Mouse (Mus musculus): Measurements from ENCODE around the gene Cttnbp2nl. TPM values are rescaled to one million over a fixed set of nuclear protein-coding genes. Genes with fewer than 3 reads are reported as not detected.

Gene Cttnbp2nl
- polyA plus RNA-seq, 1 experiment from 2014 or later, result 46.7 TPM

DNA sequence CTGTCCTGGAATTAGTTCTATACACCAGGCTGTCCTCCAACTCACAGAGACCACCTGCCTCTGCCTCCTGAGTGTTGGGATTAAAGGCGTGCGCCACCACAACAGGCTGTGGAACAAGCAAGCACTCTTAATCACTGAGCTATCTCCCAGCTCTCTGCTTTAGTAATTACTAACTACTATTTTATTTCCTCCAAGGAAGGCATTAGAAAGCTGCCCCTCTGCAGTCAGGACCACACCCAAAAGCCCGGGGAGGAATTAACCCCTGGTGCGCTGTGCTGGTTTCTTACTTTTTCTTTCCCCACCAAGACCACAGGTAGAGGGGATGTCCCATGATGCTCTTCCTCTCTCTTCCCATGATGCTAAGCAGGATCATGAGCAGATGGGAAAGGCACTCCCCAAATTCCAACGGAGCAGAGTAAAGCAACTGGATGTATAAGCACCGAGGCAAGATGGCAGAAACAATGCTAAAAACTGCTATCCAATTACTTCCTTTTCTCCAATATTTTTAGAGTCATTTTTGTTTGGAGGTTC lies 15.6 kb downstream of the Cttnbp2nl start:
- Histone ChIP-seq H3K9me3 (ENCODE audit: control insufficient read depth, low read length) (no peaks in the 10 kb centered on the region), H3K9ac (ENCODE audit: low read depth, low read length) (no peak overlapping the region), H3K27me3 (ENCODE audit: control insufficient read depth, insufficient read depth, low read length) (no peaks in the 10 kb centered on the region), H3K27ac (ENCODE audit: low read depth, low read length) (no peak overlapping the region), H3K4me1 (replicated peaks; ENCODE audit: control insufficient read depth, insufficient read depth, low read length) (no peaks in the 10 kb centered on the region), H3K4me3 (ENCODE audit: low read depth, low read length) (no peak overlapping the region), H3K36me3 (ENCODE audit: control insufficient read depth, insufficient read depth, low read length) (peaks cover 4% of the 10 kb centered on the region; the same call in 1 of the 2 replicates), H3K4me2 (replicated peaks; ENCODE audit: low read depth, low read length) (no peak overlapping the region)
- DNase-seq (ENCODE audit: low spot score) (no peak), ATAC-seq (ENCODE audit: low FRiP score) (no peak)
- 94% methylated on average over 6 of the region's 6 CpGs for WGBS

- Histone ChIP-seq H3K36me3 (ENCODE audit: control insufficient read depth, insufficient read depth, low read length) (peaks cover 10% of the 10 kb centered on the region; the same call in 1 of the 2 replicates), H3K4me2 (replicated peaks; ENCODE audit: low read depth, low read length) (no peak overlapping the region), H3K27ac (ENCODE audit: low read depth, low read length) (no peak overlapping the region), H3K4me3 (ENCODE audit: low read depth, low read length) (no peak overlapping the region), H3K9ac (ENCODE audit: low read depth, low read length) (no peak overlapping the region), H3K27me3 (ENCODE audit: control insufficient read depth, insufficient read depth, low read length) (no peaks in the 10 kb centered on the region), H3K4me1 (replicated peaks; ENCODE audit: control insufficient read depth, insufficient read depth, low read length) (no peaks in the 10 kb centered on the region), H3K9me3 (ENCODE audit: control insufficient read depth, low read length) (no peaks in the 10 kb centered on the region)
- WGBS, result 94% methylated on average over 10 of the region's 10 CpGs
- DNase-seq (ENCODE audit: low spot score), result no peak
- ATAC-seq (ENCODE audit: low FRiP score), result no peak
Measured at GRCm38 (mm10) chr3:105036281-105036847, 16.6 kb downstream of the Cttnbp2nl start.

DNA sequence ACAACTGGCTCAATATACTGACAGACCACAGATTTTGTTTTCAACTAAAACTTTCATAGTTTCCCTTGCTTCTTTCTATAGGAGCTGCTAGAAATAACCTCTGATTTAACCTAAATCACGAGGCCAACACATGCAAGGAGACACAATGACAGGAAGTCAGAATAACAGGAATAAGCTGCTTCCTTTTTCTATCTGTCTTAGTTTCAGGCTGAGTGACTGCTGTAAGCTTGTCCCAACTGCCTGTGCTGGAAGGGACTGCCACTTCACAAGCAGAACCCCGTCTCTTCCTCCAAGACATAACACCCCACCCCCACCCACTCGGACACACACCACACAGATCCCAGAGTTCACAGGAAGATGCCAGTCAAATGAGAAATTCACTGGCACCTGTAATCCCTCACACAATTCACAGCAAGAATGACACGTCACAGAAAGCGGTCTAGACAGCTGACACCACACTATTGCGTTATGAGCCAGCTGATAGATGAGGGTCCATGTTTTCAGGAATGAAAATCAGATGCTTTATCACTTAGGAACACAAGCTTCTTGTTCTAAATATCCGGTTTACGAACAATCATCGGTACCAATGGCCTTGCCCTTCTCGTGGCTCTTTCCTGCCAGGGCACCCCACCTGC lies 29.5 kb downstream of the Cttnbp2nl start:
- H3K9me3 ChIP-seq (ENCODE audit: control insufficient read depth, low read length), result no peaks in the 10 kb centered on the region
- H3K4me2 ChIP-seq (replicated peaks; ENCODE audit: low read depth, low read length), result no peak overlapping the region
- H3K4me1 ChIP-seq (replicated peaks; ENCODE audit: control insufficient read depth, insufficient read depth, low read length), result no peaks in the 10 kb centered on the region
- no peak overlapping the region for H3K4me3 ChIP-seq (ENCODE audit: low read depth, low read length)
- DNase-seq (ENCODE audit: low spot score), result no peak
- 85% methylated on average over 10 of the region's 10 CpGs for WGBS
- H3K27me3 ChIP-seq (ENCODE audit: control insufficient read depth, insufficient read depth, low read length), result no peaks in the 10 kb centered on the region
- no peak overlapping the region for H3K27ac ChIP-seq (ENCODE audit: low read depth, low read length)
- H3K36me3 ChIP-seq (ENCODE audit: control insufficient read depth, insufficient read depth, low read length), result peaks cover 4% of the 10 kb centered on the region; the same call in 1 of the 2 replicates
- no peak for ATAC-seq (ENCODE audit: low FRiP score)
- no peak overlapping the region for H3K9ac ChIP-seq (ENCODE audit: low read depth, low read length)

GRCm38 (mm10) chr3:105019826-105020692 lies 32.9 kb downstream of the Cttnbp2nl start:
- Histone ChIP-seq H3K4me1 (replicated peaks; ENCODE audit: control insufficient read depth, insufficient read depth, low read length) (no peaks in the 10 kb centered on the region), H3K27me3 (ENCODE audit: control insufficient read depth, insufficient read depth, low read length) (no peaks in the 10 kb centered on the region), H3K36me3 (ENCODE audit: control insufficient read depth, insufficient read depth, low read length) (no peaks in the 10 kb centered on the region), H3K4me3 (ENCODE audit: low read depth, low read length) (no peak overlapping the region), H3K4me2 (replicated peaks; ENCODE audit: low read depth, low read length) (no peak overlapping the region), H3K9me3 (ENCODE audit: control insufficient read depth, low read length) (no peaks in the 10 kb centered on the region), H3K27ac (ENCODE audit: low read depth, low read length) (no peak overlapping the region), H3K9ac (ENCODE audit: low read depth, low read length) (no peak overlapping the region)
- DNase-seq (ENCODE audit: low spot score) (no peak), ATAC-seq (ENCODE audit: low FRiP score) (no peak)
- 63% methylated on average over 12 of the region's 12 CpGs for WGBS

- Histone ChIP-seq H3K27ac (ENCODE audit: low read depth, low read length) (no peak overlapping the region), H3K9me3 (ENCODE audit: control insufficient read depth, low read length) (no peaks in the 10 kb centered on the region), H3K9ac (ENCODE audit: low read depth, low read length) (no peak overlapping the region), H3K36me3 (ENCODE audit: control insufficient read depth, insufficient read depth, low read length) (no peaks in the 10 kb centered on the region), H3K4me2 (replicated peaks; ENCODE audit: low read depth, low read length) (no peak overlapping the region), H3K4me1 (replicated peaks; ENCODE audit: control insufficient read depth, insufficient read depth, low read length) (no peaks in the 10 kb centered on the region), H3K27me3 (ENCODE audit: control insufficient read depth, insufficient read depth, low read length) (no peaks in the 10 kb centered on the region), H3K4me3 (ENCODE audit: low read depth, low read length) (no peak overlapping the region)
- 91% methylated on average over 6 of the region's 6 CpGs for WGBS
- ATAC-seq (ENCODE audit: low FRiP score) (no peak), DNase-seq (ENCODE audit: low spot score) (no peak)
Measured at GRCm38 (mm10) chr3:105018783-105019105, 34.2 kb downstream of the Cttnbp2nl start.

GRCm38 (mm10) chr3:105018085-105018782 lies 34.7 kb downstream of the Cttnbp2nl start:
- H3K27ac ChIP-seq (ENCODE audit: low read depth, low read length), result no peak overlapping the region
- no peak for DNase-seq (ENCODE audit: low spot score)
- H3K4me2 ChIP-seq (replicated peaks; ENCODE audit: low read depth, low read length), result no peak overlapping the region
- WGBS, result 90% methylated on average over 10 of the region's 10 CpGs
- H3K36me3 ChIP-seq (ENCODE audit: control insufficient read depth, insufficient read depth, low read length), result no peaks in the 10 kb centered on the region
- H3K4me3 ChIP-seq (ENCODE audit: low read depth, low read length), result no peak overlapping the region
- no peaks in the 10 kb centered on the region for H3K9me3 ChIP-seq (ENCODE audit: control insufficient read depth, low read length)
- H3K4me1 ChIP-seq (replicated peaks; ENCODE audit: control insufficient read depth, insufficient read depth, low read length), result no peaks in the 10 kb centered on the region
- no peak for ATAC-seq (ENCODE audit: low FRiP score)
- no peak overlapping the region for H3K9ac ChIP-seq (ENCODE audit: low read depth, low read length)
- no peaks in the 10 kb centered on the region for H3K27me3 ChIP-seq (ENCODE audit: control insufficient read depth, insufficient read depth, low read length)

DNA sequence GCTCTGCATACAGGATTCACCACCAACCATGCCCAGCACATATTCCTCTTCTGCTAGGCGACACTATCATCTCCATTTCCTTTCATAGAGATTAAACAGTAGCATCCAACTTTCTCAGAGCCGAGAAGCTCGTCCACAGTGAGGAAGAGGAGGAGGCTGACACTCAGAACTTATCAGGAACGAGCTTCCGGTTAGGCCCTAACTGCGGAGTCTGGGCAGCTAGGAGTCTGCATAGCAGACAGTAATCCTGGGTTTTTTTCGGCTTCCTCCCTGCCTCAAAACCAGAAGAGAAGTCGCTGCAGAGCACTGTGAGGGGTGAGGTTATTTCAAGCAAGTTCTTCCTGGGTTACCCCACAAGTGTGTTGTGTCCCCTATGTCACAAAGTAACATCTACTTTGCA lies 35.6 kb downstream of the Cttnbp2nl start:
- WGBS, result 92% methylated on average over 8 of the region's 8 CpGs
- no peak overlapping the region for H3K4me3 ChIP-seq (ENCODE audit: low read depth, low read length)
- no peak overlapping the region for H3K27ac ChIP-seq (ENCODE audit: low read depth, low read length)
- ATAC-seq (ENCODE audit: low FRiP score) (no peak), DNase-seq (ENCODE audit: low spot score) (no peak)
- no peaks in the 10 kb centered on the region for H3K9me3 ChIP-seq (ENCODE audit: control insufficient read depth, low read length)
- no peaks in the 10 kb centered on the region for H3K4me1 ChIP-seq (replicated peaks; ENCODE audit: control insufficient read depth, insufficient read depth, low read length)
- no peaks in the 10 kb centered on the region for H3K27me3 ChIP-seq (ENCODE audit: control insufficient read depth, insufficient read depth, low read length)
- H3K9ac ChIP-seq (ENCODE audit: low read depth, low read length), result no peak overlapping the region
- H3K4me2 ChIP-seq (replicated peaks; ENCODE audit: low read depth, low read length), result no peak overlapping the region
- no peaks in the 10 kb centered on the region for H3K36me3 ChIP-seq (ENCODE audit: control insufficient read depth, insufficient read depth, low read length)

- no peak overlapping the region for H3K4me2 ChIP-seq (replicated peaks; ENCODE audit: low read depth, low read length)
- H3K27ac ChIP-seq (ENCODE audit: low read depth, low read length), result no peak overlapping the region
- ATAC-seq (ENCODE audit: low FRiP score) (no peak), DNase-seq (ENCODE audit: low spot score) (no peak)
- H3K9ac ChIP-seq (ENCODE audit: low read depth, low read length), result no peak overlapping the region
- peaks cover under 1% of the 10 kb centered on the region; the same call in 1 of the 2 replicates for H3K36me3 ChIP-seq (ENCODE audit: control insufficient read depth, insufficient read depth, low read length)
- H3K4me3 ChIP-seq (ENCODE audit: low read depth, low read length), result no peak overlapping the region
- H3K9me3 ChIP-seq (ENCODE audit: control insufficient read depth, low read length), result no peaks in the 10 kb centered on the region
- WGBS, result 85% methylated on average over 7 of the region's 7 CpGs
- H3K27me3 ChIP-seq (ENCODE audit: control insufficient read depth, insufficient read depth, low read length), result no peaks in the 10 kb centered on the region
- no peaks in the 10 kb centered on the region for H3K4me1 ChIP-seq (replicated peaks; ENCODE audit: control insufficient read depth, insufficient read depth, low read length)
Measured at GRCm38 (mm10) chr3:105016204-105016603, 36.7 kb downstream of the Cttnbp2nl start.

Data from hindbrain, embryonic 11.5 days (tissue).